Mouse (Mus musculus): ENCODE measurements around the gene Btg2.

GRCm38 (mm10) chr1:134095721-134096120 lies 16.8 kb upstream of the Btg2 start:
- TF ChIP-seq CTCF (IDR thresholded peaks at IDR 0.05; ENCODE audit: borderline replicate concordance, insufficient read depth, low read depth, low read length) (no peak), POLR2A (IDR thresholded peaks at IDR 0.05; ENCODE audit: borderline replicate concordance, insufficient read depth, low read length) (no peak)

All from cerebellum, adult 2 months (tissue).